Mouse (Mus musculus): ENCODE results near the gene Cavin3. TPM values are rescaled to one million over a fixed set of nuclear protein-coding genes. Genes with fewer than 3 reads are reported as not detected.

Cavin3 gene
- total RNA-seq, 2 experiments from 2014 or later, result 0.05 TPM; not detected in 1

Other genes with a start within 250 kb of the Cavin3 start
- gene Olfr688, start 194.2 kb downstream of the Cavin3 start, total RNA-seq (2014; fragmentation: Nextera tagmentation), result not detected in 2 replicates
- not detected in 2 replicates for gene Olfr688, start 194.2 kb downstream of the Cavin3 start, total RNA-seq (2017)
- not detected in 2 replicates for gene Olfr689, start 171.1 kb downstream of the Cavin3 start, total RNA-seq (2014; fragmentation: Nextera tagmentation)
- not detected in 2 replicates for gene Olfr689, start 171.1 kb downstream of the Cavin3 start, total RNA-seq (2017)
- not detected in 2 replicates for gene Olfr690, start 148.2 kb downstream of the Cavin3 start, total RNA-seq (2014; fragmentation: Nextera tagmentation)
- gene Olfr690, start 148.2 kb downstream of the Cavin3 start, total RNA-seq (2017), result not detected in 2 replicates
- not detected in 2 replicates for gene Olfr691, start 140.0 kb downstream of the Cavin3 start, total RNA-seq (2014; fragmentation: Nextera tagmentation)
- not detected in 2 replicates for gene Olfr691, start 140.0 kb downstream of the Cavin3 start, total RNA-seq (2017)
- not detected in 2 replicates for gene Olfr692, start 114.1 kb downstream of the Cavin3 start, total RNA-seq (2014; fragmentation: Nextera tagmentation)
- gene Olfr692, start 114.1 kb downstream of the Cavin3 start, total RNA-seq (2017), result not detected in 2 replicates
- not detected in 2 replicates for gene Gm5901, start 107.3 kb downstream of the Cavin3 start, total RNA-seq (2014; fragmentation: Nextera tagmentation)
- gene Gm5901, start 107.3 kb downstream of the Cavin3 start, total RNA-seq (2017), result not detected in 2 replicates
- gene Fam160a2, start 82.2 kb downstream of the Cavin3 start, total RNA-seq (2014; fragmentation: Nextera tagmentation), result 42.9 and 44.3 TPM in 2 replicates
- gene Fam160a2, start 82.2 kb downstream of the Cavin3 start, total RNA-seq (2017), result 9.0 and 23.2 TPM in 2 replicates
- not detected in 2 replicates for gene Cnga4, start 77.7 kb downstream of the Cavin3 start, total RNA-seq (2014; fragmentation: Nextera tagmentation)
- gene Cnga4, start 77.7 kb downstream of the Cavin3 start, total RNA-seq (2017), result not detected in 2 replicates
- not detected in 2 replicates for gene Cckbr, start 56.6 kb downstream of the Cavin3 start, total RNA-seq (2014; fragmentation: Nextera tagmentation)
- not detected in 2 replicates for gene Cckbr, start 56.6 kb downstream of the Cavin3 start, total RNA-seq (2017)
- gene Smpd1, start 72.1 kb upstream of the Cavin3 start, total RNA-seq (2014; fragmentation: Nextera tagmentation), result 11.5 and 13.8 TPM in 2 replicates
- gene Smpd1, start 72.1 kb upstream of the Cavin3 start, total RNA-seq (2017), result 11.3 and 22.4 TPM in 2 replicates
- 0.81 TPM in 1 of 2 replicates, not detected in the other for gene Apbb1, start 99.4 kb upstream of the Cavin3 start, total RNA-seq (2014; fragmentation: Nextera tagmentation)
- 0.05 TPM in 1 of 2 replicates, not detected in the other for gene Apbb1, start 99.4 kb upstream of the Cavin3 start, total RNA-seq (2017)
- not detected in 2 replicates for gene Hpx, start 117.8 kb upstream of the Cavin3 start, total RNA-seq (2014; fragmentation: Nextera tagmentation)
- gene Hpx, start 117.8 kb upstream of the Cavin3 start, total RNA-seq (2017), result not detected in 2 replicates
- 1.7 and 5.4 TPM in 2 replicates for gene Trim3, start 151.3 kb upstream of the Cavin3 start, total RNA-seq (2014; fragmentation: Nextera tagmentation)
- 1.4 and 5.0 TPM in 2 replicates for gene Trim3, start 151.3 kb upstream of the Cavin3 start, total RNA-seq (2017)
- 39.1 and 49.7 TPM in 2 replicates for gene Timm10b, start 157.8 kb upstream of the Cavin3 start, total RNA-seq (2014; fragmentation: Nextera tagmentation)
- gene Timm10b, start 157.8 kb upstream of the Cavin3 start, total RNA-seq (2017), result 72.1 and 77.6 TPM in 2 replicates
- 23.8 and 31.4 TPM in 2 replicates for gene Arfip2, start 158.1 kb upstream of the Cavin3 start, total RNA-seq (2014; fragmentation: Nextera tagmentation)
- 47.1 and 85.6 TPM in 2 replicates for gene Arfip2, start 158.1 kb upstream of the Cavin3 start, total RNA-seq (2017)
- gene Gm45799, start 158.3 kb upstream of the Cavin3 start, total RNA-seq (2014; fragmentation: Nextera tagmentation), result 28.7 TPM in 1 of 2 replicates, not detected in the other
- gene Gm45799, start 158.3 kb upstream of the Cavin3 start, total RNA-seq (2017), result 0.99 TPM in 1 of 2 replicates, not detected in the other
- 0.45 and 3.7 TPM in 2 replicates for gene Dnhd1, start 168.5 kb upstream of the Cavin3 start, total RNA-seq (2014; fragmentation: Nextera tagmentation)
- gene Dnhd1, start 168.5 kb upstream of the Cavin3 start, total RNA-seq (2017), result 0.13 and 1.2 TPM in 2 replicates